Mouse (Mus musculus) layer of hippocampus, adult 2 months (tissue): ENCODE measurements at regions not wholly inside any gene's neighbourhood (a gene's known extent, or its start where the extent isn't known, plus 50 kb on each side); places are given as distances from the start of the nearest gene placed in this dataset.
A peak's percentile ranks its signal among the peaks of the same experiment; 100 is the strongest.

Source experiments
- DNase-seq, 2 experiments: peaks; one replicate each; pipeline ENCODE4 v3.0.0; 2022; ENCODE audit warnings: low spot score in 2 of 2
- H3K27ac ChIP-seq: fragments of 200-600 bp; 2 replicates; pipeline ENCODE4 v1.8.1; 2022
- H3K4me3 ChIP-seq: fragments of 200-600 bp; 2 replicates; pipeline ENCODE4 v1.8.1; 2022; ENCODE audit warnings: mild to moderate bottlenecking
- CTCF ChIP-seq: fragments of 200-600 bp; conservative IDR thresholded peaks from 2 replicates; pipeline ENCODE4 v1.8.1; 2022; ENCODE audit warnings: antibody characterized with exemption, mild to moderate bottlenecking, moderate library complexity

GRCm38 (mm10) chr12:74651256-74651655 lies 335.1 kb upstream of the Gm11042 start:
- Histone ChIP-seq H3K4me3 (no peak overlapping the region), H3K27ac (no peak overlapping the region)
- no peak for TF ChIP-seq CTCF
- no peak for DNase-seq

GRCm38 (mm10) chr12:74632827-74633226 lies 316.6 kb upstream of the Gm11042 start:
- TF ChIP-seq CTCF = no peak
- Histone ChIP-seq H3K27ac (no peak overlapping the region), H3K4me3 (no peak overlapping the region)
- DNase-seq = no peak

- TF ChIP-seq CTCF = no peak
- no peak overlapping the region for H3K27ac ChIP-seq
- H3K4me3 ChIP-seq = no peak overlapping the region
- peak in 1 of 2 experiments; percentile 7 for DNase-seq
Observed at GRCm38 (mm10) chr12:74595208-74595607, 279.0 kb upstream of the Gm11042 start.

DNA sequence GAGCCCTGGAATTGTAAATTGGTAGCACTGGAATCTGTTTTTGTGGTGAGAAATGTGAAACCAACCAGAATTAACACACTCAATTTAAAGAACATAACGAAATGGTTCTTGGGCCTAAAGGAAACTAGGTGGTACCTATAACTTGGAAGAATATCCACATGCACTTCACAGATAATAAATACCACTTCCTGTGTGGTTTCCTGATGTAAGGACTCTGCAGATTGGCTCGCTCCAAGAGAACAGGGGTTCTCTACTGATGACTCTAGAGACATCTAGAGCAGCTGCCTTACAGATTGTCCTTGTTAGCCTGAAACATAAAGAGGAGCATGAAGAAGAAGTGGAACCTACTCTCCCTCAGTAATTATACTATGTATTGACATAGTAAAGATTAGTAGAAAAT lies 238.4 kb upstream of the Gm11042 start:
- no peak overlapping the region for H3K4me3 ChIP-seq
- no peak for DNase-seq

GRCm38 (mm10) chr12:74544172-74544571 lies 228.0 kb upstream of the Gm11042 start:
- Histone ChIP-seq H3K27ac (no peak overlapping the region), H3K4me3 (no peak overlapping the region)
- TF ChIP-seq CTCF = no peak
- no peak for DNase-seq

More for the DNA sequence above, 238.4 kb upstream of the Gm11042 start:
- no peak overlapping the region for H3K27ac ChIP-seq
- no peak for TF ChIP-seq CTCF

DNA sequence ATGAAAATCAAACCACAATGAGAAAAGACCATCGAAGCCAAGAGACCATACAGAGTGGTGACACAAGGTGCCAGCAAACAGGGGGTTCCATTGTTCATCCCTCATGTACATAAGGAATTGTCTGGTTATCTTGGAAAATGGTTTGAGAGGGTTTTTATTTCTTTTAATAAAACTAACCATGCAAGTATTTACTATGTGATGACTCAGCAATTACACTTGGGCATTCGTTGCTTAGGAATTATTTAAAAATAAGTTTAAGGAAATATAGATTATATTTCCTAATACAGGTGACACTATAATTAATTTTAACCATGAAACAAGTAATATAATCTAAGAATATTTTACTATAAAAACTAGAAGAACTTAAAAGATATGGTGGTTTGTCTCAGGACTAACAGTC lies 218.7 kb upstream of the Gm11042 start:
- no peak for DNase-seq
- H3K4me3 ChIP-seq = no peak overlapping the region
- no peak overlapping the region for H3K27ac ChIP-seq
- no peak for TF ChIP-seq CTCF

DNA sequence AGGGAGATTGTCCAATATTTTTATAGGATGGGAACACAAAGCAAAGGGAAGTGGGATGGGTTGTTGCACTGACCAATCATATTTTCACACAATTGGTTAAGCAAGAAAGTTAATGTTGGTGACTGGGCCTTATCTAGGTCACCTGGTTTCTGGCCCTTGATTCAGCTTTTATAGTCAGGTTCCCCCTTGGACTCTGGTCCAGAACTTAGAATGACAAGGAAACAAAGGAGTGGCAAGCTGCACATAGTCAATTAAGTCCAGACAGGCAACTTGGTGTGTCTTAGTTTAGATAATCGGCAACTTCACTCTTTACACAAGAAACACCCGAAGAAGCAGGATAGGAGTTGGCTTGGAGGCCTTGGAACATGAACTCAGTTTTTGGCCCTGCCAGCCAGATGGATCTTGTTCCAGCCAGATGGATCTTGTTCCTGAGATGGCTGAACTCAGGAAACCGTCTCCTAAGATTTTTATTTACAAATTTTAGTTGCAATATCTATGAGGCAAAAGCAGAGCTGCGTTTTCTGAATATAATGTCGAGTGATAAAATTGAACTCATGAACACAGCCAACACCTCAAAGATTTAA lies 212.9 kb upstream of the Gm11042 start:
- TF ChIP-seq CTCF = no peak
- Histone ChIP-seq H3K27ac (no peak overlapping the region), H3K4me3 (no peak overlapping the region)
- DNase-seq = no peak

GRCm38 (mm10) chr12:74527190-74527621 lies 211.0 kb upstream of the Gm11042 start:
- TF ChIP-seq CTCF = no peak
- no peak for DNase-seq
- Histone ChIP-seq H3K27ac (0 out of 2 replicates have a peak overlapping the region, but pooled peaks have one; percentile 39), H3K4me3 (no peak overlapping the region)

DNA sequence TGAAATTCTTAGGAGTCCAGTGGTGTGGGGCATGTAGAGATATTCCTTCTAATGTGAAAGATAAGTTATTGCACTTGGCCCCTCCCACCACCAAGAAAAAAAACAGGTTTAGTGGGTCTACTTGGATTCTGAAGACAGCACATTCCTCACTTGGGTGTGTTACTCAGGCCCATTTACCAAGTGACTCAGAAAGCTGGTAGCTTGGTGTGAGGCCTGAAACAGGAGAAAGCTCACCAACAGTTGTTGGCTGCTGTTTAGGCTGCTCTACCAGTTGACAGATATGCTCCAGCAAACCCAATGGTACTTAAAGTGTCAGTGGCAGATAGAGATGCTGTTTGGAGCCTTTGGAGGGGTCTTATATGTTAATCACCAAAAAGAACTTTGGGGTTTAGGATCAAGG lies 207.8 kb upstream of the Gm11042 start:
- Histone ChIP-seq H3K27ac (no peak overlapping the region), H3K4me3 (no peak overlapping the region)
- TF ChIP-seq CTCF = no peak
- DNase-seq = no peak

DNA sequence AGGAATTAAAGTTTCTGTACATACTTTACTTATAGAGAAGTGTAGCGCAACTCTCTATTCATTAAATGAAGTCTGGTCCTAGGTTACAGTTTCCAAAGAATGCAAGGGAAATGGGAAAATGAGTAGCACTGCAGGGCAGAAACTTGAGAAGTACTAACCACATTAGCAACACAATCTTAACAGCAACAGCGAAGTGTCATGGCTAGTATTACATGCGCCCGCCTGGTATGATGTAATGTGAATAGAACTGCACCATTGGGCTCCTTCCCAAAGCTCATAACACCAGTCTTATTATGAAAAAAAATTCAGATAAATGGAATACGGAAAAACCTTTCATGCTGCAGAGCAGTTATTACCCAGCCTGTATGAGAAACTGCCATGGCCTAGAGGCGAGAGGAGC lies 201.8 kb upstream of the Gm11042 start:
- no peak for TF ChIP-seq CTCF
- DNase-seq = no peak
- H3K27ac ChIP-seq = no peak overlapping the region
- H3K4me3 ChIP-seq = no peak overlapping the region

GRCm38 (mm10) chr12:74516527-74516926 lies 200.3 kb upstream of the Gm11042 start:
- TF ChIP-seq CTCF = no peak
- 0 out of 2 replicates have a peak overlapping the region, but pooled peaks have one; percentile 36 for H3K27ac ChIP-seq
- no peak overlapping the region for H3K4me3 ChIP-seq
- DNase-seq = peak; percentile 62 to 81

GRCm38 (mm10) chr12:74502791-74503190 lies 186.6 kb upstream of the Gm11042 start:
- H3K4me3 ChIP-seq = no peak overlapping the region
- TF ChIP-seq CTCF = no peak
- no peak for DNase-seq
- H3K27ac ChIP-seq = no peak overlapping the region

GRCm38 (mm10) chr12:74477619-74478018 lies 161.4 kb upstream of the Gm11042 start:
- TF ChIP-seq CTCF = no peak
- Histone ChIP-seq H3K27ac (no peak overlapping the region), H3K4me3 (no peak overlapping the region)
- DNase-seq = no peak

DNA sequence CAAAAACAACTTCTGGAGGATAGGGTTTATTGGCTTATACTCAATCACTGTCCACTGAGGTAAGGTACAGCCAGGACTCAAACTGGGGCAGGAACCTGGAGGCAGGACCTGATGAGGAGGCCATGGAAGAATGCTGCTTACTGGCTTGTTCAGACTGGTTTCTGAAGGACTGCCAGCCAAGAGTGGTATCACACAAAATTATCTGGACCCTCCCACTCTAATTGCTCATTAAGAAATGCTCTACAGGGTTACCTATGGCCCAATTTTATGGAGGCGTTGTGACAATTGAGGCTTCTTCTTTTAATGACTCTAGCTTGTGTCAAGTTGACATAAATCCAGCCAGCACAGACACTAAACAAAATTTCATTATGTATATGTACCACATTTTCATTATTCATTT lies 158.5 kb upstream of the Gm11042 start:
- no peak for TF ChIP-seq CTCF
- Histone ChIP-seq H3K4me3 (no peak overlapping the region), H3K27ac (no peak overlapping the region)
- DNase-seq = no peak
